Mouse (Mus musculus) layer of hippocampus, postnatal 36 days (tissue): ENCODE data around the gene Rnf145. TPM values are rescaled to one million over a fixed set of nuclear protein-coding genes. Genes with fewer than 3 reads are reported as not detected.
A peak's percentile ranks its signal among the peaks of the same experiment; 100 is the strongest.

Experiments used
- DNase-seq, 2 experiments: peaks; one replicate each; pipeline ENCODE4 v3.0.0; 2022
- total RNA-seq, 2 experiments: library from RNA; stranded (reverse); gene quantifications; 2 replicates each; pipeline ENCODE4 v1.2.3; 2021

The Rnf145 gene
- total RNA-seq, 2 experiments from 2014 or later: 98.8 to 105 TPM

DNA sequence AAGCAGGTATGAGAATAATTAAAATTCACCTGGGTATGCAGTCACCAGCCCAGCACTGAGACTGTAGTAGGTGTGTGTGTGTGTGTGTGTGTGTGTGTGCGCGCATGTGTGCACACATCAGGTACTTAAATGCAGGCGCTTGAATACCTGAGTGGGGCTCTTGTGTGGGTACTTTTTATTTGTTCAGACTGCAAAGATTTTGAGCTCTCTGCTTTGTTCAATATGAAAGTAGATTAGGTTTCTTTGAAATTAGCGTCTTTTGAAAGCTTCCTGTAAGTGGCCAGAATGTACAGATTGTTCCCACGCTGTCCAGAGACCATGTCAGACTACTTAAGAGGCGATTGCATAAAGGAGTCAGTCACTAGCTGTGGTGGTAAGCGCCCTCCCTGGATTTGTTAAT is 18.6 kb downstream of the Rnf145 start:
- DNase-seq: no peak

DNA sequence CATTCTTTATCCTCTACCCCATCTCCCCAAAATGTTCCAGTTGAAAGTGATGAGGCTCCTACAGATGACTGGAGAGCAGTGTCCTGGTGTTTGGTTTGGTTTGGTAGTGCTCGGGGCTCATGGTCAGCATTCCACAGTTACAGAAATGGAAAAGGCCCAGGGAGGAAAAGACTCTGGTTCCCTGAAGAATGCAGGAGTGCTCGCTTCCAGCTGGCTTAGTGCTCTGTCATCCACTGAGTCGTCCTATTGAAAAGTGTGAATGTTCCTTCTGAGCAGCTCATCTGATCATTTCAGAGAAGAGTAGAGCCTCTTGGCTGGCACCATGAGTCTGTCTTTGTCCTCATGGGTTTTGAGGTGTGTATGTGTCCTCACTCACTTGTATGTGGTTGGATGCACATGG is 19.3 kb downstream of the Rnf145 start:
- DNase-seq: no peak

DNA sequence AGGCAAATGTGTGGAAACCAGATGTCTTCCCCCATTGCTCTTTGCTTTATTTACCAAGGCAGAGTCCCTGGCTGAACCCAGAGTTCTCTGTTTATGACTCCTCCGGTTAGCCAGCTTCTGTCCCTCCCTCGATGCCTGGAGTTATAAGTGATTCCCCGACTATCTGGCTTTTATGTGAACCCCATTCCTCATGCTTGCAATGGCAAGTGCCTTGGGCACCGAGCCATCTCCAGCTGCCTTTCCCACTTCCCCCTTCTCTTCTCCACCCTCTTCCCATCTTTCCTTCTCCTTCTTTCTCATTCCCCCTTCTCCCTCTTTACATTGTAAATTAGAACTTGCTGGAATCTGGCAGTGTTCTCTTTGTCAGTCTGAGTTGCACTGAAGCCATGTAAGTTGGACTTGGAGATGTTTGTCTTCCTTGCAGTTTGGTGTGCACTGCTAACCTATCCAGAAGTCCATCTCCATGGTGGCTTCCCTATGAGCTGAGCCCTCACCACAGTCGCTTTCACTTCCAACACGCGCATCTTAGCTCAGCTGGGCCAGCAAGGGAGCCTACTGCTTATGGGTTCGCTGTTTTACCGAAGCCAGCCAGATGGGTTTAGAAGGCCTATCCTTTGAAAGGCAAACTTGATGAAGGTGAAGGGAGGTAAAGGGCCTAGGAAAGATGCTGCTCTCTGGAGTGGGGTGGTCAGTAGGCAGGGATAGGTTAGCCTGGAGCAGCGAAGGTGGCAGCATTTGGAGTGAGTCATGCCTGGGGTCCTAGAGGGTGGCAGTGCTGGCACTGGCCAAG is 19.9 kb downstream of the Rnf145 start:
- no peak for DNase-seq

DNA sequence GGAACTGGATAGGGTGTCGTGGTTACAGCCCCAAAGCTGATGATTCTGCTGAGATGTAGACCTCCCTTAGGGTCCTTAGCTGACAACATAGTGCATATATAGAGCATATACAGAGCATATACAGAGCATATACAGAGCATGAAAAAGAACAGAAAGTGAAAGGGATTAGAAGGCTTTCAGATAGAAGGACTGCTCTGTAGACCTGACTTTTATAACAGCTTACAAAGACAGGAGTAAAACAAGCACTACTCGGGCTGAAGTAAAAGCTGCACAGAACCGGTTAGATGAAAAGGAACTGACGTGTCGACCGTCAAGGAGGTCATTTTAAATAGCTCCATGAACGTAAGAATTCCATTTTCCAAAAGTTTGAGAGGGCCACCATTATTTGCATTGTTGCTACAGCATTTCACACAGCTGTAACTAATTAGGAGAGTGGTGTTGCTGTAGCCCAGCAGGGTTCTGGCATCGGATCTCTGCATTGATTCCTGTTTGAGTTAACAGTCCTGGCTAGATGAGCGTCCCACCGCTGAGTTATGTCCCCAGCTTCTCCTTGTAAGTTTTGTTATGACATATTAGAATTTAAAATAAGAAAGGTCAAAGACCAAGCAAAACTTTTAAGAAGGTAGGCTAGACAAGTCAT is 20.6 kb downstream of the Rnf145 start:
- DNase-seq: no peak

DNA sequence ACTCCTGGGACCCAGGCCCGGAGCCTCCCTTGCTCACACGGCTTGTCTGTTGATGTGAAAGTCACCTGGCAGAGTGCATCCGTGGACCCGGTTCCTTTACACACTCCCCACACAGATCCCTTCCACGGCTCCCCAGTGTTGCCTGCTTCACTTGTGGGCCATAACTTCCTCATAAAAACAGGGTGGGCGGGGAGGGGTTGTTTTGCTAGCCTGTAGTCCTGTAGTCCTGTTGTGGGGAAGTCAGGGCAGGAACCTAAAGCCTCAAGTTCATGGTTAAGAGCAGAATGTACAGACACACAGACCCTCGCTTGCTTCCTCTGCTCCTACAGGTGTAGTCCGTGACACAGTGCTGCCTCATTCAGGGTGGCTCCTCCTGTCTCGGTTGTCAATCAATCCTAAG is 21.5 kb downstream of the Rnf145 start:
- DNase-seq: no peak

DNA sequence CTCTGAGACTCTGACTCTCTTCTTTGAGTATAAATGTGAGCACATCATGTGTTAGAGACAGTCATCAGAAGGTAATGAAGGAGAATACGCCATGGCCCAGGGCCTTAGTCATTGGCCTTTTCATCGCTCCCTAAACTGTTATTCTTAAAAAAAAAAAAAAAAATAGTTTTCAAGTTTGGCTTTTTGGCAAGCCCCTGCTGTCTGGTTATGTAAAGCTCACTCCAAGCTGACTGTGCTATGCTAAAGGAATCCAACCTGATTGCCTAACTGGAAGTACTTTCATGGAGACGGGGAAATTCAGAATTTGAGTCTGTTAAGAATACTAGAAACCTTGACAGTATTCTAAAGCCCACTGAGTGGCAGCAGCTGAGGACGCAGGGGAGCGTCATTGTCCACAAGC is 22.5 kb downstream of the Rnf145 start:
- no peak for DNase-seq

DNA sequence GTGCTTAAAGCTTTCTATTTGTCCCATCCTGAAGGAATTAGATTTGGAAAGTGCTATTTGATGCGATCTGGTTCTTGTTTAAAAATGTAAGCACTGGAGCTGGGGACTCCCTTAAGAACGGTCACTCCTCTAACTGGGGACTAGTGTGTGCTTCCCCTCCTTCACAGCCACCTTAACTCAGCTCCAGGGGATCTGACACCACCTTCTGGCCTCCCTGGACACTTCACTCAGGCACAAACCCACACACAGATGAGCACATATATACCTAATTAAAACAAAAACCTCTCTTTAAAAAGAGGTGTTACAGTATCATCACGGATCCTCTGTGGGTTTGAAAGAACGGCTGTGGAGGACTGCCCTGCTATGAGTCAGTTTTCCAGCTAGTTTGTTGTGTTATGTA is 23.0 kb downstream of the Rnf145 start:
- DNase-seq: no peak

DNA sequence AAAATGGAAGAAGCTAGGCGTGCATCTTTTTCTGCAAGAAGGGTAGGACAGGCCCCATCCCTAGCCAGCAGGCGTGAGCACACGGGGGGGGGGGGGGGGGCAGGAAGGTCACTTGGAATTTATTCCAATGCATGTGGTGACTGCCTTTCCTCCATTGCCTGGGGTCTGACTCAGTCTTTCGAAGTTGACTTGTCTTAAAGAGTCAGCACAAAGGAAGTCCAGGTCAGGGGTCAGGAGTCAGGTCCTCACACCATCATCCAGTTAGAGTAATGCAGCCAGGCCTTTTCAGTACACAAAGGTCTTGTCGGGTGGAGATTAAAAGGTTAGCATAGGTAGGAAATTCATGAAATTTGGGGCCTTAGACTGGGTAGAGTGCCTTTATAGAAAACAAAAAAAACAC is 24.8 kb downstream of the Rnf145 start:
- no peak for DNase-seq

DNA sequence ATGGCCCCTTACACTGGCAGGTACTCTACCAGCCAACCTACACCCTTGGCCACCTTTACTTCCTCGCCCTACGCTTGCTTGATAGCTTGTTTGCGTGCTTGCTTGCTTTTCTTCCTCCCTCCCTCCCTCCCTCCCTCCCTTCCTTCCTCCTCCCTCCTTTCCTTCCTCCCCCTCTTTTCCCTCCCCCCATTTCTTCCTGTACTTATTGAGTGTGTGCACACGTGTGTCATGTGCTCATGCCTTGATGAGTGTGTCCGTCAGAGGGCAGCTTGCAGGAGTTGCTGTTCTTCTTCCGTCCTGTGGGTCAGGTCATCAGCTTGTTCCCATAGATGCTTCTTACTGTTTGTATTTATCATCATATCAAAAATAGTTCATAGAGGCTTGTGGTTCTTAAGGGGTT is 25.2 kb downstream of the Rnf145 start:
- DNase-seq: no peak

DNA sequence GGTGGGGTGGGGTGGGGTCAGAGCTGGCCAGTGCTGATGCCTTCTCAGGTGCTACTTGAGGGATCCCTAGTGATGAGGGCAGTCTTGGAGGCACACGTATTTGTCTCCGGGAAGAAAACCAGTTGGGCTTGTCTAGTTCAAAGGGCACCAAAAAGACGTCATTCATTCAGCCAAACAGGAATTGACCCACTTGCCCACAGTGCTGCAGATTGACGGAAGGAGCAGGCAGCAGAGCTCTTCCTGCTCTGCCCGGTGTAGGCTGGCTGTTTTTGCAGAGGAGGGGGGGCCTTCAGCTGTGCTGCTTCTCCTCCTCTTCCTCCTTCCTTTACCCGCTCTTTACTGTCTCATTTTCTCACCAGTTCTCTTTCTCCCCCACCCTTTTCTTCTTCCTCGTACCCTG is 26.4 kb downstream of the Rnf145 start:
- DNase-seq: no peak

DNA sequence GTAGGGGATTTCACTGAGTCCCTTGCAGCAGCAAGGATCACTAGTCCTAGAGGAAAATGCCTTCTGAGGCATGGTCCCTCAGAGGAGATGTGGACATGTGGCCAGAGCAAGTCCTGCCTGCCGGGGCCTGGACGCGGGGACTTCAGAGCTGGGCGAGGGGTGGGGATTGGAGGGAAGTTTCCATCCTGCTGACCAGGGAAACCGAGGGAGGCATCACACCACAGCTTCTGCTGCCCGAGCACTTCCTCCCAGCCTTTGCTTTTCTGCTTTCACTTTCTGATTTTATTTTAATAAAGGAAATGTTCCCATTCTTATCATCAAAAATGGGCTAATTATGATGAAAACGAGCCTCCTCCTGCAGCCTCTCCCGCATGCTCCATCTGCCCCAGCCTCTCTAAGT is 27.5 kb downstream of the Rnf145 start:
- no peak for DNase-seq

DNA sequence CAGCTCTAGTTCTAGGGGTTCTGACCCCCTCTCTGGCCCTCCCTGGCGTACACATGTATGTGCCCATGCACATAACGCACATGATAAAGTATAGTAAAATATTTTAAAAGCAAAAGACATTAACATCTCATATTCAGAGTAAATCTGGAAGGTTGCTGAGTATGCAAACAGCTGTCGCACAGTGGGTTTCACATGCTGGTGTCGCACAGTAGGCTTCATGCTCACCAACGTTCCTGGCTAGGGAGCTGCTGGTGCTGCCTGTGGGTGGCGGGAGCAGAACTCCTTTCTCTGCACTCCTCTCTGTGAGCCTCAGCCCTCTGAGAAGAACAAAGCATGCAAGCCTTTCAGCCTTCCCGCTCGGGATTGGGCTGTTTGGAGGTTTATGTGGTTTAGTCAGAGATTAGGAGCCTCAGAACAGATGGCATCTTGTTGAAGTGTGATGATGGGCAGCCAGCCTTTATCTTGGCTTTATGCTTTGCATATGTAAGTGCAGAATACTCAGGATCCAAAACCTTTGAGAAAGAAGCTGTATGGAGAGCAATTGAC is 29.0 kb downstream of the Rnf145 start:
- peak; percentile 31 to 32 for DNase-seq

DNA sequence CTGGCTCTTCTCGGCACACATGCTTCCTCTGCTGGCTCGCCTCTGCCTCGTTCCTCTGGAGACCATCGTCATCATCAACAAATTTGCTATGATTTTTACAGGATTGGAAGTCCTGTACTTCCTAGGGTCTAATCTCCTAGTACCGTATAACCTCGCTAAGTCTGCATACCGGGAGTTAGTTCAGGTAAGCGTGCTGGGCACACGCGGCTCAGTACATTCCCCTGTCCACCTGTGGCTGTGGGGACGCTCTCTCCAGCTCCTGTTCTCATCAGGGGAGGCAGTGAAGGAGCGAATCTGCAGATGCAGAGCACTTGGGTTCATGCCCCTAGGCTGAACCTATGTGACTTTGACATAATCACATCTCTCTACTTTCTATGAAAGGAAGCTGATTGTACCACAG is 30.1 kb downstream of the Rnf145 start:
- DNase-seq: no peak

DNA sequence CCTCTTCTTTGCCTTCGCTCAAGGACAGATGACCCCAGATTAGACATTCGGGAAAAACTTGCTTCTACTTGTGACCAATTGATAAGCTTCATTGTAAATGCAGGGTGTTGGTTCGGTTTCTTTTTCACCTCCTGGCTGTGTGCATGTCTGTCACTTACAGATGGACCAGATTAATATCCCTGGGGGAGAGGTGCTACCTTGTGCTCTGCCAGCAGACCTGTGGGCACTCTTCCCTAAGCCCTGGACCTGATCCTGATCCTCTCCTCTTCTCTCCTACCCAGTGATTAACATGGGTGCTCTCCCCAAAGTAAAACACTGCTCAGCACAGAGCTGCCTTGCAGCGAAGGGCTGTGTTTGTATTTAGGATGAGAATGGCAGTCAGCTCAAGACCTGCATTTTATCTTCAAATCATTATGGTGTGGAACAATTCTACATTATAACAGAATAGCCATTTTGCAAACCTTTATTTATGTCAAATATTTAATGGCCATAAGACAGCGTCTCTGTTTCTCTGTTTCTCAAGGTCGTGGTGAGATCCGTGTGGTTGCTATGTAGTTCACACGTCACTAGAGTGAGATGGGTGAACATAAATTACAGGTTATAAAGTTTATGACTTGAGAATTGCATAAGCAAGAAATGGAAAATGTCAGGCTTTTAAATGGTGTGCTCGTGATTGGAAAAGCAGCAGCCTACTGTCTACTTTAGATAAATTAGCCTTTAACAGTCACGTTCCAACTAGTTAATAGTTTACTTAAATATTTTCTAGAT is 30.9 kb downstream of the Rnf145 start:
- no peak for DNase-seq

DNA sequence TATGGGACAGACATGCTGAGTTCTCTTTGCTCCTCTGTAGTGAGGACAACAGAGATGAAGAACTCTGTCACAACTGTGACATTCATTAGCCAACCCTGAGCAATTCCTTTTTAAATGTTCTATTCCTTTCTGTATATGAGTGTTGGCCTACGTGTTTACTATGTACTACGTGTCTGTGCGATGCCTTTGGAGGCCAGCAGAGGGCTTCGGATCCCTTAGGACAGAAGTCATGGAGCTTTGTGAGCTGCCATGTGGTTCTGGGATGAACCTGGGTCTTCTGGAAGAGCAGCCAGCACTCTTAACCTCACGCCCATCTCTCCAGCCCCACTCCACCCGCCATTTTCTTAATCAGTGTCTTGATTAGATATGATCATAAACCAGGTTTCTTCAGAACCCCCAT is 32.2 kb downstream of the Rnf145 start:
- no peak for DNase-seq

DNA sequence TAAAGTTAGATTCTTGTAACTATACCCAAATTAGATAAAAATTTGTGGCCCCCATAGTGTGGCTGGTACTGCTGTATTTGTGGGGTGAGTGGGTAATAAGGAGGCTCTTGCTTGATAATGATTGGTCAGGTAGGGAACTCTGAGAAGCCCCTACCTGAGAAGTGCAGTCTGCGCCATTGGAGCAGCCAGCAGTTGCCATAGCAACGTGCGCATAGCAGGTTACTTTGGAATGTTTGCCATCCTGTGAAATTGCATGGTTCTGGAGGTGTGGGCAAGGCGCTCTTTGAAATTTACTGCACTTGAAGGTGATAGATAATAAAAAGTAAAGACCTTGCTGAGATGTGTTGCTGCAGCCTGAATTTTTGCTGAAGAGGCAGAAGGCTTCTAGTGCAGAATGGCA is 35.6 kb downstream of the Rnf145 start:
- DNase-seq: no peak

DNA sequence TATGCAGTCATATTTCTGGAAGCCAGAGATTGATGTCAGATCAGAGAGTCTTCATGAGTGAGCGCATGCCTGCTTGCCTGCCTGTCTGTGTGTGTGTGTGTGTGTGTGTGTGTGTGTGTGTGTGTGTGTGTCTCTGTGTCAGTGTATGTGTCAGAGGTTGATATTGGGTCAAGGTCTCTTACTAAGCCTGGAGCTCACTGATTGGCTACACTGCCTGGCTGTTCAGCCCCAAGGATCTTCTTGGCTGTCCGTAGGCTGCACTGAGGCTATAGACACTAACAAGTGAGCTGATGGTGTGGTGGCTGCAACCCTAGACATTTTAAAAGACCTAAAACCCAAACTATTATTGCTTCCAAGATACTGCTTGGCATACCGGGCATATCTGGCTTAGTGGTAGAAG is 39.8 kb downstream of the Rnf145 start:
- DNase-seq: no peak

DNA sequence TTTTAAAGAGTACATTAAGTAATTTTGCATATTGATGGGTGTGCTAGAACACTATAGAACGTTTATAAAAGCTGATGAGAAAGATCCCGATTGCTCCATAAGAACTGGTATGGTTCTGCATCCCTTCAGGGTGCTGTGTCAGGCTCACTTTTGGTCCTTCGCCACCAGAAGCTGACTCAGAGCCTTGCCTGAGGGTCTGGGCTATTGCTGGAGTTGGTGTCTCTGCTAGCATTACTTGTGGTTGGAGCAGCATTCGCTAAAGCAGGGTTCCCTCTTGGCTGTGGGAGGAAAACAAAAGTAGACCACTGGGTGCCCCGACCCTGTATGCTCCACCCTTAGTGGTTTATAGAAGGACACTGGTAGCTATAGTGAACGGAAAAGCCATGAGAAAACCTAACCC is 40.7 kb downstream of the Rnf145 start:
- no peak for DNase-seq

DNA sequence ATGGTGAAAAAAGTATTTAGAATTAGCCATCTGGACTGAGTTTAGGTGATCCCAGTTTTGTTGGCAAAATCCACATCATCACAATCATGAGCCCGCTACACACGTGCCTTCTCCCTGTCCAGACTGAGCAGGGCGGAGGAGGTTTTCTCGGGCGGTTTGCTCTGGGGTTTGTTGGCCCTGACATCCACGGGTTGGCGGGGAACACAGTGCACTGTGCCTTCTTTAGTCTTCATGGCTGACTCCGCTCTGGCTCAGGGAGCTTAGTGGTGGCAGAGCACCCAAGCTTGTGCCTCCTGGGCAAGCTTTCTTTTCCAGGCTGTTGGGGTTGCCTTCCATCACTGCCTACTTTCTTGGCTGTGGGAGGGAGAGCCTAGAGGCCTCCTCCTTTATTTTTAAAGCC is 41.6 kb downstream of the Rnf145 start:
- DNase-seq: peak in 1 of 2 experiments; percentile 30

DNA sequence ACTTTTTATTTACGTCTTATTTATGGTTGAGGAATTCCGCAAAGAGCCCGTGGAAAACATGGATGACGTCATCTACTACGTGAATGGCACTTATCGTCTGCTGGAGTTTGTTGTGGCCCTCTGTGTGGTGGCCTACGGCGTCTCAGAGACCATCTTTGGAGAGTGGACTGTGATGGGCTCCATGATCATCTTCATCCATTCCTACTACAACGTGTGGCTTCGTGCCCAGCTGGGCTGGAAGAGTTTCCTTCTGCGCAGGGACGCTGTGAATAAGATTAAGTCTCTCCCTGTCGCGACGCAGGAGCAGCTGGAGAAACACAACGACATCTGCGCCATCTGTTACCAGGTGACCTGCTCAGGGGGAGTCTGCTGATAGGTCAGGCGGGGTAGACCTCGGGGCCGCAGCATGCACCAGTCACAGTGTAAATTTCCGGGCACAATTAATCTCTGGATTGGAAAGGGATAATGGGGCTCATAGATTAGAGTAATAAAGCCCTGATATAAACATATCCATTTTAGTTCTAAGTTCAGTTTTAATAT is 42.8 kb downstream of the Rnf145 start:
- no peak for DNase-seq

DNA sequence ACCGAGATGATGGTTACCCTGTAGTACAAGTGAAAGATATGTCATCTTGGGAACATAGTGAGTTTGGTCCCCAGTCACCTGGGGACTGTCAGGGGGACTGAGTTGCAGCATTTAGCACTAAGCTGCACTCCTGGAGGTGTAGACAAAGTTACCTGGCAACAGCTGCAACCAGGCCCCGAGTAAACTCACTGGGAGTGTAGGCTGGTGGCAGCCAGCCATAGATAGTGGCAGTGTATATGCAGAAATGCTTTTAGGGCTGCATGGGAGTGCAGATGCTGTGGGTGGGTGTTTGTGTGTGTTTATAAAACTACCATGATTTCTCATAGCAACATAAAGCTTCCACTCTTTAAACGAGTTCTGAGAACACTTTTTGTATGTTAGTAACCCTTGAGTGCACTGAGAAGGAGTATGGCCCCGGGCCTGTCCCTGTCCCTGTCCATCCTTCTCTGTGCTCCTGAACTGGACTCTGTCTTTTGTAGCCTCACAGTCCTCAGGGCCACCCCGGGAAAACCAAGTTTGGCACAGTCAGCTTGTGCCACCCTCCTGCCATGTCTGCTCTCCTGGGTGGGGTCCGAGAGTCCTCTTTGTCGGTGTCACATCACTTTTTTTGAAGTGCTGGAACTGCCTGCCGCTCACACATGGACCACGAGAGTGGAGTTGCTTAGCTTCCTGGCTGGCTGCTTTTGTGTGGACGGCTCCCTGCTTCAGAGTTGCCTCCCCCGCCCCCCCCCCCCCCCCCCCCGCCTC is 43.8 kb downstream of the Rnf145 start:
- DNase-seq: no peak

DNA sequence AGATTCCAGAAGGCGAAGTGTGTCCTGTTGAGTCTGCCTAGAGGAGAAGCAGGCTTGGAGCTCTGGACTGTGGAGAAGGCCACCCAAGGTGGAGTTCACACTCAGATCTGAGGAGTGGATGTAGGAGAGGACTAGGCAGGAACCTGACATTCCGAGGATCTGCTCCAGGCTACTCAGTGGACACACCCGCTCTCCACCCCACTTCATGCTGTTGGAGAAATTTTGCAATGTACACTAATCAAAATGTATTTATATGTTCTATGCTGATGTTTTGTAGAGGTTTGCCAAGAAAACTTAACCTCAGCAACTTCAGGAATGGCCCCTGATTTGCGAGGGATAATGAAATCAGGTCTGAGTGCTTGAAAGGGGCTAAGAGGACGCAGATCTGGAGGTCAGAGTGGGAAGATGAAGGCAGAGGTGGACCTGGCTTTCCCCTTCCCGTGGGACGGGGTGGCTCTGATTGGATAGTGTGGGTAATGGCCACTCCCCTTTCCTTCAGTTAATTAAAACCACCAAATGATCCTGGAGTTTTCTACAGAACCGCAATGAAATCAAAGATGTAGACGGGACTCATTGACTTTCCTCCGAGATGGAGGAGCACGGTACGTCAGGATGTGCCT is 45.6 kb downstream of the Rnf145 start:
- no peak for DNase-seq
